Mouse (Mus musculus) B cell, adult 2 months (primary cell): ENCODE measurements around the gene Ddhd1.

Source experiments
- DNase-seq, 2 experiments: peaks; one replicate each; pipeline ENCODE4 v3.0.0; 2022

Gene Ddhd1

GRCm38 (mm10) chr14:45657641-45658611 lies at the start of gene Ddhd1:
Ddhd1 (minus strand) TSS chr14:45658143.
- DNase-seq: peak; percentile 85 to 88

DNA sequence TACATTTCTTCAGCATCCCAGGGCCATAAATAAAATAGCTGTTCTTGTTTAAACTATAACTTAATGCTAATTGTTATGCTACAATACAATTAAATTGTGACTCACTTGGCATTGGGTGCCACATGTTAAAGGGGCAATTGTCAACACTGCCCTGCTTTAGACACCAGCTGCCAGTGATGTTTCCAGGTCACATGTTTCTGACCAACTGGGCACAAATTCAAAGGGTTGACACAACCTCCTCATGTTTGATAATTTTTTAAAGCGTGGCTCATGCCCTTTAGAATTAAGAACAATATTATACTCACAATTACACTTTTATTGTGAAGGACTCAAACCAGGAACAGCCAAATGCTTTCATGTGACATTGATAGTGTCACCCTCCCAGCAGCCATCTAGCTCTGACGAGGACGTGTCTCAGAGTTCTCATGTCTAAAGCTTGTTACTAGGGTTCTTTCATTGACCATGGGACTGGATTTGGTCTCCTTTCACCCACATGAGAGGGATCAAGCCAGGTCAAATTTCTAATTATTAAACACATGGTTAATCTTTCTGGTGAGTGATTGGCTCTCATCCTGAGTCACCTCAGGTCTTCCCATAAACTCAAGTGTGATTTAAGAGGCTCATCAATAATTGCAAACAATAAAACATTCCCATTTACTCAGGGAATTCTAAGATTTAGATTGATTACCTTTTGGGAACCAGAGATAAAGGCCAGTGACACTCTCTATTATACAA lies 49.4 kb upstream of the Ddhd1 start:
- DNase-seq: no peak

GRCm38 (mm10) chr14:45700031-45700572 lies 42.2 kb upstream of the Ddhd1 start:
- DNase-seq: no peak

- DNase-seq: no peak
Observed at GRCm38 (mm10) chr14:45698867-45699266, 40.9 kb upstream of the Ddhd1 start.

DNA sequence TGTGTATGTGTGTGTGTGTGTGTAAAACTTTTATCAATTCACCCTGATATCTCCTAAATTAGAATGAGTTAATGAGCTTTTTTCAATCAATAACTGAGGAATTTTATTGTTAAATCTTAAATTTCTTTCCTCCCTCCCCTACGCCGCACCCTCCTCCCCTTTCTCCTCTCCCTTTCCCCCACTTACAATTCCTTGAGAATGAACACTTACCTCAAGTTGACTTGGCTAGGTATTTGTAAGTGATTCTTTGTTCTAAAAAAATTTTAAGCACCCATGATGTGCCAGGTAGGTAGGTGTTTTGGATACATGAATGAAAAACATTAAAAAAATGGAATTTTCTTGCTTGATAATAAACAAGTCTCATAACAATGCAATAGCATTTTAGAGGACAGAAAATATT lies 38.2 kb upstream of the Ddhd1 start:
- DNase-seq: no peak

GRCm38 (mm10) chr14:45693891-45694290 lies 35.9 kb upstream of the Ddhd1 start:
- no peak for DNase-seq

DNA sequence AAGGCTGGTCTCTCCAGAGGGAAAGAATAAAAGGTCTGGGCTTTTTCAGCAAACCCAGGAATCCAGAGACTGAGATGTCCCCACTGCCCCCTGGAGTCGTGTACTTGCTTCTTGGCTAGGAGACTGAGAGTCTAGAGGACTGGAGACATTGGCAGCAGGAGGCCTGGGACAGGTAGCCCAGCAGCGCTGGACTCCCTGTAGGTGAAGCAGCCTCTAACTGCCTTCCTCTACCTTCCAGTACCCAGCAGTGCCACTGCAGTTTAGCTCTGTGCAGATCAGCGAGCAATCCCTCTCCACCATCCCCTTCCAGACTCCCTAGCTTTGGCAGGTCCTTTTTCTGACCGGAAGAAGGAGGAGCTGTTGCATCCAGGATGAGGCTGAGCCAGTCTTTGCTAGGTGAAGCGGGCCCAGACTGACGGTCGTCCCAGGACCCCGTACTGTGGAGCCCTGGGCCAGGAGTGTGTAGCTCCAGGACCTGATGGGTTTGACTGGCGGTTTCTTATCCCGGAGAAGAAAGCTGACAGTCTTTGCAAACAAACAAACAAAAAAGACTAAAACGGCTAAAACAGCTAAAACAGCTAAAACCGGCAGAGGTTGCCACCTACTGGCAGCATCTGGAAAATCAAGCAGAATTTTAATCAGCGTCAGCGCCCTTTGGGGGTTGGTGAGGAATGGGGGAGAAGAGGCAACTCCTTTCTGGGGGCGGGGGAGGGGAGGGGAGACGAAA lies 32.7 kb upstream of the Ddhd1 start:
- DNase-seq: peak; percentile 57 to 60

DNA sequence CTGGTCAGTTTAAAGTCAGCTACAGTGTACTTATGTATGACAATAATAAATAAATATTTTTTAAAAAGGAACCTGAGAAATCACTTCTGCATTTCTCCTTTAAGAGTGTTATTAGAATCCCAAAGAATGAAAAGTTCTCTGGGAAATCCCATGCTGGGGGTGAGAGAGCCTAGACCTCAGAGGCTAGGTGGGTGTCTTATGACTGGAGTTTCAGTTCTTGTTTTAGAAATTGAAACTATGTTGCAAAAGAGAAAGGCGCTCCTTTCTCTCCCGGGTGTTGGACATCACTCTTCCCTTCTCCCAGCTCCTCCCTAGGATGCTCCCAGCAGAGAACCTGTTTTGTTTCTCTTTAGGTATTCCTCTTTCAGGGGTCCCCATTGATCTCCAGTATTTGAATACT lies 27.4 kb upstream of the Ddhd1 start:
- peak in 1 of 2 experiments; percentile 2 for DNase-seq

DNA sequence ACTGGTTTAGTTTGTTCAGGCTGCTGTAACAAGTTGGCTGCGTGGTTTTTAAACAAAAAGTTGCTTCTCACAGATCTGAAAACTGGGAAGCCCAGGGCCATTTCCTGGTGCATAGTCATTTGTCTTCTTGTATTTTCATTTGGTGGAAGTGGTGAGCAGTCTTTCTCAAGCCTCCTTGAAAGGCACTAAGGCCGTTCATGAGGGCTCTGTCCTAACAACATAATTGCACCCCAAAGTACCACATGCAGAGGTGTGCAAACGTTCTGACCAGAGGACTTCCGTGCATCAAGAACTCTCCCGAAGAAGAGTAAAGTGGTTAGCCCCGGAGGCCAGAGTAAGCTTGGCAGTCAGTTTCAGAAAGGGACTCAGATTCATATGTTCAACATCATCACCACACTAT lies 18.8 kb upstream of the Ddhd1 start:
- no peak for DNase-seq

- DNase-seq: no peak
Observed at GRCm38 (mm10) chr14:45668325-45668724, 10.4 kb upstream of the Ddhd1 start.

- DNase-seq: no peak
Observed at GRCm38 (mm10) chr14:45667231-45667630, 9.3 kb upstream of the Ddhd1 start.

- no peak for DNase-seq
Observed at GRCm38 (mm10) chr14:45661575-45661974, 3.6 kb upstream of the Ddhd1 start.

GRCm38 (mm10) chr14:45660315-45660714 lies 2.4 kb upstream of the Ddhd1 start:
- DNase-seq: no peak

- DNase-seq: peak; percentile 61 to 66
Observed at GRCm38 (mm10) chr14:45656831-45657640, 907 bp downstream of the Ddhd1 start.

DNA sequence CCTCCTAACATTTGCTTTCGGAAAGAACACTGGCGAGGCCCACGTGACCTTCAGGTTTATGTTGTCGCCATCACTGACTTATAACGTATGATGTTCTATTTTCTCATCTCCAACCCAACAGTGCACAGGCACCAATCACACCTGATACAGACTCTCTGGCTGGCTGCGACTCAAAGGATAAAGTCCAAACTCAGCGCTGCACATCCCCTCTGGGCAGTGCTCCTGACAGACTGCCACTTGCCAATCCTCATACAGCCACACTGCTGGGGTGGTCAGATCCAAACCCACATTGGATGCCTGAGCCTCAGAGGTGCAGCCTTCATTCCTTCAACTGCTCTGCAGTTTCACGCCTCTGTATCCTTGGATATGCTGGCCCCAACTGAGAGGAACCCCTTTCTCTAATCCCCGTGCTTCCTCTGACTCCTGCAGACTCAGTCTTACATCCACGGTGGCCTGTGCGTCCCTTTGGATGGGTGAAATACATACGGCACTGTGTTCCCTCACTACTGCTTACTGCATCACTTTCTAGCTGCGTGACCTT lies 3.0 kb downstream of the Ddhd1 start:
- no peak for DNase-seq

DNA sequence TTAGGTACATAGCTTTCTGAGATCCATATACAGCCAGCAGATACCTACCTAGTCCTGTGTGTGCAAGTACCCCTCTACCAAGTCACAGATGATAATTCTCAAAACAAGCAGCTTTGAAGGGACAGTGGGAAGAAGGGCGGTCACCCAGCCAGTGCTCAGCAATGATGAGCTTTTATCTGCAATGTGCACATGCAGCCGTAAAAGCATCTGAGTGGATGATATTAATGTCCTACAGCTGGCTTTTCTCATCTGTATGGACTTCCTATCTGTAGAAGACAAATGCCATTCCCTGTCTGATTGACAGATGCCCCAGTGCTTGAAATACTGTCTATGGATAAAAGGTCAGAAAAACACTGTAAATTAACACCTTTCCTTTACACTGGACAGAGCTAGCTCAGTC lies 4.2 kb downstream of the Ddhd1 start:
- DNase-seq: no peak

GRCm38 (mm10) chr14:45648999-45649818 lies 8.7 kb downstream of the Ddhd1 start:
- no peak for DNase-seq

GRCm38 (mm10) chr14:45648144-45648543 lies 9.8 kb downstream of the Ddhd1 start:
- no peak for DNase-seq

- DNase-seq: no peak
Observed at GRCm38 (mm10) chr14:45647632-45648031, 10.3 kb downstream of the Ddhd1 start.

GRCm38 (mm10) chr14:45647175-45647574 lies 10.8 kb downstream of the Ddhd1 start:
- no peak for DNase-seq

- DNase-seq: no peak
Observed at GRCm38 (mm10) chr14:45644786-45645185, 13.2 kb downstream of the Ddhd1 start.
